Comparison of ENCODE assay signal across 1 mouse cellular context in the genomic region with DNA sequence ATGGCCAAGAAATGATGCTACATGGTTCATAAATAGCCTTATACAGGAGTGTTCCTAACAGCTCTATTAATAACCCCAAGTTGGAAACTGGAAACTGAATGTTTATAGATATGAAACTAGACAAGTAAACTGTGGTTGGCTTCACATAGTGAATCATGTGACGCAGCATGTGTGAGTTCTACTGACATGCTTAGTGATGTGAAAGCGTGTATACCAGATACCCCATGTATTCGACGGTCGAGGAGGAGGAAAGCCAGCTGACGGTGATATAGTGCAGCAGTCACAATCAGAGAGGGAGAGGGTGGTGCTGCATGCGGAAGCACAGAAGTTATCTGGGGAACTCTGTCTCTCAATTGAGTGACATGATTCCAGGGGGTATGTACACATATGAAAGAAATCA.
TF ChIP-seq lines count a peak whose summit lies in the region.

No protein-coding gene starts in this region.

TF ChIP-seq in MEL, 35 proteins besides CTCF, POLR2A, EP300 and RAD21 (continued from another document):
- no peak for TF ChIP-seq BHLHE40 (IDR thresholded peaks at IDR 0.05; ENCODE audit: borderline replicate concordance, low read depth, low read length)
- TF ChIP-seq GATA1 (IDR thresholded peaks at IDR 0.05; ENCODE audit: low read depth, low read length), result peak; percentile 2; the same call in 1 of the 2 replicates
- TF ChIP-seq MAZ (IDR thresholded peaks at IDR 0.05; ENCODE audit: low read depth, low read length), result no peak
- no peak for TF ChIP-seq POLR2AphosphoS2 (IDR thresholded peaks at IDR 0.05; ENCODE audit: low read length)
- peak; percentile 59 for TF ChIP-seq MAX (IDR thresholded peaks at IDR 0.05; ENCODE audit: low read length)
- TF ChIP-seq TCF12 (IDR thresholded peaks at IDR 0.05; ENCODE audit: low read depth, low read length), result 0 out of 2 replicates have a peak, but pooled peaks have one; percentile 12
